Mouse (Mus musculus) lung, adult 2 months (tissue): ENCODE measurements around the gene Psmc3.

Experiments
- CTCF ChIP-seq: fragments of 200-500 bp; IDR thresholded peaks from 2 replicates; pipeline ENCODE4 v1.5.1; 2011; ENCODE audit warnings: mild to moderate bottlenecking, low read length, control low read depth; ENCODE audit not compliant: insufficient read depth
- POLR2A ChIP-seq: fragments of 200-500 bp; IDR thresholded peaks from 2 replicates; pipeline ENCODE4 v1.6.1; 2011; ENCODE audit warnings: low read depth, mild to moderate bottlenecking, control low read depth, low read length, borderline replicate concordance; ENCODE audit errors: extremely low read depth

- no peak for TF ChIP-seq CTCF
- no peak for TF ChIP-seq POLR2A
These were observed 24.7 kb downstream of the Psmc3 start for GRCm38 (mm10) chr2:91078314-91079025.
